Comparison of ENCODE assay signal across 22 mouse cellular contexts in the genomic region with DNA sequence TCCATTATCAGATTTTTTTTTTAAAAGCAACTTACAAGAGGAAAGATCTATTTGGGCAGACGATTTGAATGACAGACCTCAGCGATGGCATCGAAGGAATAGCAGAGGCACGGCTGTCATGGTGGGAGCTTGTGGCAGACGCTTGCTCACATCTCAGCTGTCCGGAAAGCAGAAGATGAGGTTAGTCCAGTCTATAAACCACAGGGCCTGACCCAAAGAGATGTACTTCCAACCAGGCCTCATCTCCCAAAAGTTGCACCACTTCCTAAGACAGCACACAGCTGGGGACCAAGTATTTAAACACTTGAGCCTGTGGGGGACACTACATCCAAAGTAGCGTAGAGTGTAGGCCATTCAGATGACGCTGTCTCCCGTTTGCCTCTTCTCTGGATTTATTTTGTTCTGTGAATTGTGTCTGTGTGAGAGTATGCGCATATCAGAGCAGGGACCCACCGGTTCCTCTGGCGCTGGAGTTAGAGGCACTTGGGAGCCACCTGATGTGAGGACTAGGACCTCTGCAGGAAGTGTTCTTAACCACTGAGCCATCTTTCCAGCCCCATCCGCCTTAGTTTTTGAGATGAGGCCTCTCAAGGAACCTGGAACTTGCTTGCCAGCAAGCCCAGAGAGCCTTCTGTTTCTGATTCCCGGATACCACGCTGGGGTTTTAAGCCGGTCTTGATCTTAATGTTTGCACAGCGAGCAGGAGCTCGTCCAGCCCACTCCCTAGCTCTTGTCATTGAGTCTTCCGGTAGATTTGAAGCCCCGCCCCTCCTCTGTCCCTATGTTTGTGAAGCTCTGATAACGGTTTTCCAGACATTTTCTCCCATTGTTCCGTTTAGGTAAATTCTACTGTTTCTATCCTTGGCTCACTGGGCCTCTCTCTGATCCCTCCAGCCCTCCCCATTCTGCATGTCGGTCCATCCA. TPM values are rescaled to one million over a fixed set of nuclear protein-coding genes. Genes with fewer than 3 reads are reported as not detected.
A peak's percentile ranks its signal among the peaks of the same experiment; 100 is the strongest.
DNase-seq lines count a peak whose midpoint lies in the region; ATAC-seq and TF ChIP-seq lines count a peak whose summit lies in the region.
"Had no signal": no experiment of that assay in that cellular context is flagged by ENCODE, and none has a peak within 500 bp of the region (broad histone marks: within the 10 kb centered on the region; RNA-seq: fewer than 3 reads in every experiment).

No protein-coding gene starts in this region.

- ATAC-seq in heart, embryonic 16.5 days (replicated peaks; ENCODE audit: extremely low read depth, insufficient read depth, low FRiP score), result 0 out of 2 replicates have a peak, but pooled peaks have one; percentile 18
- no peak for ATAC-seq in liver, embryonic 14.5 days (ENCODE audit: insufficient read depth)
- ATAC-seq: forebrain, embryonic 13.5 days; lung, postnatal 0 days had no signal

- no peak for TF ChIP-seq EP300 in liver, embryonic 14.5 days (IDR thresholded peaks at IDR 0.05; ENCODE audit: low read depth)

- no peak overlapping the region for H3K27ac ChIP-seq in heart, embryonic 16.5 days (ENCODE audit: low read length)
- H3K27ac ChIP-seq in liver, embryonic 14.5 days, result no peak overlapping the region
- H3K27ac ChIP-seq: forebrain, embryonic 13.5 days; hindbrain, embryonic 12.5 days; kidney, postnatal 0 days; left cerebral cortex, adult 2 months; neural tube, embryonic 15.5 days had no signal

- no peak for DNase-seq in heart, adult 9 months (ENCODE audit: low spot score in 2 of 2)
- DNase-seq in ZHBTc4 (ENCODE audit: low read depth, low spot score), result peak; percentile 72
- no peak for DNase-seq in liver, embryonic 14.5 days (ENCODE audit: low read depth in 3 of 3, low spot score in 3 of 3)
- no peak for DNase-seq in urinary bladder, postnatal 4 days (ENCODE audit: low spot score in 2 of 2)
- no peak for DNase-seq in testis, postnatal 14 days (ENCODE audit: low spot score)
- no peak for DNase-seq in cerebellum, adult 11 months
- DNase-seq: cerebellum, adult 18-20 months; cerebellum, postnatal 14 days; heart, postnatal 10 days; kidney, adult 2 months; layer of hippocampus, adult 9-11 months; right cerebral cortex, adult 18-20 months; thymus, adult 2 months had no signal

- TF ChIP-seq CTCF in E14TG2a.4 (conservative IDR thresholded peaks at IDR 0.05; ENCODE audit: low read length), result no peak
- TF ChIP-seq CTCF in liver, embryonic 14.5 days (IDR thresholded peaks at IDR 0.05; ENCODE audit: low read depth), result no peak

- no peaks in the 10 kb centered on the region for H3K36me3 ChIP-seq in heart, embryonic 16.5 days (ENCODE audit: control insufficient read depth, insufficient read depth)
- H3K36me3 ChIP-seq in E14TG2a.4 (ENCODE audit: insufficient read depth, low read length), result no peaks in the 10 kb centered on the region
- no peaks in the 10 kb centered on the region for H3K36me3 ChIP-seq in liver, embryonic 14.5 days (replicated peaks; ENCODE audit: control insufficient read depth, insufficient read depth, low read depth)
- H3K36me3 ChIP-seq: hindbrain, embryonic 12.5 days; neural tube, embryonic 15.5 days had no signal

- H3K4me2 ChIP-seq in heart, embryonic 16.5 days (ENCODE audit: low read depth, low read length), result no peak overlapping the region
- peak overlapping the region; percentile 11; the same call in 1 of the 2 replicates for H3K4me2 ChIP-seq in liver, embryonic 14.5 days (ENCODE audit: low read depth)
- H3K4me2 ChIP-seq: forebrain, embryonic 13.5 days; hindbrain, embryonic 12.5 days; midbrain, embryonic 11.5 days; neural tube, embryonic 15.5 days had no signal

- peaks cover 4% of the 10 kb centered on the region; the same call in 1 of the 2 replicates for H3K4me1 ChIP-seq in heart, embryonic 16.5 days (ENCODE audit: control insufficient read depth, insufficient read depth, low read length)
- peaks cover 17% of the 10 kb centered on the region for H3K4me1 ChIP-seq in E14TG2a.4 (replicated peaks; ENCODE audit: low read depth, low read length)
- 0 out of 4 replicates have a peak, but pooled peaks cover 3% of the 10 kb centered on the region in 2 experiments for H3K4me1 ChIP-seq in liver, embryonic 14.5 days (replicated peaks; ENCODE audit: control insufficient read depth in 2 of 2, insufficient read depth in 2 of 2, low read length in 1 of 2)
- H3K4me1 ChIP-seq: forebrain, embryonic 13.5 days; hindbrain, embryonic 12.5 days; neural tube, embryonic 15.5 days had no signal

- no peak overlapping the region for H3K9ac ChIP-seq in heart, embryonic 16.5 days (ENCODE audit: low read length)
- no peak overlapping the region for H3K9ac ChIP-seq in liver, embryonic 14.5 days (replicated peaks)
- H3K9ac ChIP-seq: forebrain, embryonic 13.5 days; hindbrain, embryonic 12.5 days; neural tube, embryonic 15.5 days had no signal

- WGBS in heart, embryonic 16.5 days, result 69% methylated on average over 23 of the region's 23 CpGs
- WGBS in liver, embryonic 14.5 days (ENCODE audit: insufficient replicate concordance), result 57% methylated on average over 23 of the region's 23 CpGs

- no peaks in the 10 kb centered on the region for H3K27me3 ChIP-seq in heart, embryonic 16.5 days (ENCODE audit: control insufficient read depth, insufficient read depth, low read length)
- peaks cover 8% of the 10 kb centered on the region for H3K27me3 ChIP-seq in E14TG2a.4 (ENCODE audit: insufficient read depth, low read length)
- H3K27me3 ChIP-seq in liver, embryonic 14.5 days (ENCODE audit: control insufficient read depth, insufficient read depth, low read length), result no peaks in the 10 kb centered on the region
- H3K27me3 ChIP-seq: forebrain, embryonic 13.5 days; hindbrain, embryonic 12.5 days; neural tube, embryonic 15.5 days had no signal

- no peak overlapping the region for H3K4me3 ChIP-seq in heart, embryonic 16.5 days (ENCODE audit: low read length)
- H3K4me3 ChIP-seq in E14TG2a.4 (replicated peaks; ENCODE audit: low read length), result 0 out of 2 replicates have a peak overlapping the region, but pooled peaks have one; percentile 32
- no peak overlapping the region for H3K4me3 ChIP-seq in liver, embryonic 14.5 days (ENCODE audit: insufficient read depth in 1 of 2, low read depth in 2 of 2, low read length in 2 of 2)
- H3K4me3 ChIP-seq: forebrain, embryonic 13.5 days; hindbrain, embryonic 12.5 days; left cerebral cortex, adult 2 months; neural tube, embryonic 15.5 days had no signal

- no peaks in the 10 kb centered on the region for H3K9me3 ChIP-seq in heart, embryonic 16.5 days (replicated peaks; ENCODE audit: control insufficient read depth, low read length)
- H3K9me3 ChIP-seq in E14TG2a.4 (ENCODE audit: low read length), result no peaks in the 10 kb centered on the region
- no peaks in the 10 kb centered on the region for H3K9me3 ChIP-seq in liver, embryonic 14.5 days (ENCODE audit: control insufficient read depth, low read length)
- H3K9me3 ChIP-seq: forebrain, embryonic 13.5 days; hindbrain, embryonic 12.5 days; neural tube, embryonic 15.5 days had no signal

RNA-seq across cellular contexts. Expression of a gene that starts 13.7 kb away (rescaled TPM):
- polyA plus RNA-seq in heart, embryonic 16.5 days (2015; fragmentation: Nextera tagmentation; extraction: Ambion mirVana), result 28.7 and 40.7 TPM in 2 replicates
- polyA plus RNA-seq in liver, embryonic 14.5 days (2012; rRNA removed), result 11.1 and 16.5 TPM in 2 replicates
- polyA plus RNA-seq in liver, embryonic 14.5 days (2014; fragmentation: Nextera tagmentation; extraction: Ambion mirVana), result 27.7 and 33.1 TPM in 2 replicates
